Mouse (Mus musculus) heart, postnatal 4 days (tissue): ENCODE results near the gene 6030408B16Rik. TPM values are rescaled to one million over a fixed set of nuclear protein-coding genes. Genes with fewer than 3 reads are reported as not detected.
A peak's percentile ranks its signal among the peaks of the same experiment; 100 is the strongest.

ENCODE experiments used
- DNase-seq: peaks from one replicate; pipeline ENCODE4 v3.0.0; 2021
- total RNA-seq, 2 experiments: library from RNA; stranded (reverse); gene quantifications; 2 replicates each; pipeline ENCODE4 v1.2.3; 2021

6030408B16Rik gene
- 1 to 10 TPM; 4.3 to 4.6 TPM for total RNA-seq

- no peak for DNase-seq
Observed at GRCm38 (mm10) chr15:101293025-101293621, at the start of gene 6030408B16Rik. TSS of gene 6030408B16Rik (plus strand) at chr15:101293212.

- no peak for DNase-seq
Observed at GRCm38 (mm10) chr15:101244012-101244411, 49.0 kb upstream of the 6030408B16Rik start.

- DNase-seq: peak; percentile 97
Observed at GRCm38 (mm10) chr15:101246231-101247154, 46.5 kb upstream of the 6030408B16Rik start.

GRCm38 (mm10) chr15:101247155-101247498 is 45.9 kb upstream of the 6030408B16Rik start:
- DNase-seq: no peak

- peak; percentile 64 for DNase-seq
Observed at GRCm38 (mm10) chr15:101248029-101248710, 44.8 kb upstream of the 6030408B16Rik start.

GRCm38 (mm10) chr15:101250220-101250800 is 42.7 kb upstream of the 6030408B16Rik start:
- DNase-seq: no peak

GRCm38 (mm10) chr15:101251930-101252329 is 41.1 kb upstream of the 6030408B16Rik start:
- no peak for DNase-seq

- DNase-seq: no peak
Observed at GRCm38 (mm10) chr15:101252614-101253013, 40.4 kb upstream of the 6030408B16Rik start.

GRCm38 (mm10) chr15:101253563-101253885 is 39.5 kb upstream of the 6030408B16Rik start:
- no peak for DNase-seq

GRCm38 (mm10) chr15:101253886-101254795 is 38.9 kb upstream of the 6030408B16Rik start, which contains the start of gene Nr4a1:
TSS of gene Nr4a1 (plus strand) at chr15:101254269.
- peak; percentile 90 for DNase-seq

GRCm38 (mm10) chr15:101255842-101256462 is 37.1 kb upstream of the 6030408B16Rik start:
- no peak for DNase-seq

GRCm38 (mm10) chr15:101256463-101257206 is 36.4 kb upstream of the 6030408B16Rik start:
- DNase-seq: no peak

- no peak for DNase-seq
Observed at GRCm38 (mm10) chr15:101258420-101258819, 34.6 kb upstream of the 6030408B16Rik start.

GRCm38 (mm10) chr15:101259922-101260321 is 33.1 kb upstream of the 6030408B16Rik start:
- no peak for DNase-seq

- DNase-seq: peak; percentile 90
Observed at GRCm38 (mm10) chr15:101260387-101260786, 32.6 kb upstream of the 6030408B16Rik start.

- DNase-seq: peak; percentile 64
Observed at GRCm38 (mm10) chr15:101260874-101261622, 32.0 kb upstream of the 6030408B16Rik start.

- no peak for DNase-seq
Observed at GRCm38 (mm10) chr15:101262502-101262901, 30.5 kb upstream of the 6030408B16Rik start.

GRCm38 (mm10) chr15:101266132-101266963 is 26.7 kb upstream of the 6030408B16Rik start:
- DNase-seq: peak; percentile 99
